Mouse (Mus musculus) limb, embryonic 11.5 days (tissue): Measurements from ENCODE around the gene Grin2b. TPM values are rescaled to one million over a fixed set of nuclear protein-coding genes. Genes with fewer than 3 reads are reported as not detected.

Source experiments
- ATAC-seq: fragments of 200-750 bp; cut with Nextera tagmentation; 2 replicates; pipeline ENCODE4 v1.8.0; 2017; ENCODE audit warnings: low read depth; ENCODE audit not compliant: insufficient number of reproducible peaks, low FRiP score, low TSS enrichment
- DNase-seq: peaks from one replicate; pipeline ENCODE4 v3.0.0-alpha.2; 2015; ENCODE audit warnings: low spot score
- H3K27ac ChIP-seq: fragments of 300-500 bp; sonication (generic); replicated peaks from 2 replicates; pipeline ENCODE4 v1.5.1; 2014; ENCODE audit warnings: low read depth, mild to moderate bottlenecking, low read length
- H3K27me3 ChIP-seq: fragments of 300-500 bp; sonication (generic); 2 replicates; pipeline ENCODE4 v1.6.1; 2014; ENCODE audit warnings: mild to moderate bottlenecking, low read length, mixed read lengths; ENCODE audit not compliant: control insufficient read depth, insufficient read depth
- H3K36me3 ChIP-seq: fragments of 300-500 bp; sonication (generic); 2 replicates; pipeline ENCODE4 v1.6.1; 2014; ENCODE audit warnings: mild to moderate bottlenecking, low read length, moderate library complexity, mixed read lengths; ENCODE audit not compliant: control insufficient read depth, insufficient read depth
- H3K4me1 ChIP-seq: fragments of 300-500 bp; sonication (generic); 2 replicates; pipeline ENCODE4 v1.6.1; 2014; ENCODE audit warnings: low read length, mixed read lengths; ENCODE audit not compliant: control insufficient read depth, insufficient read depth
- H3K4me2 ChIP-seq: fragments of 300-500 bp; sonication (generic); 2 replicates; pipeline ENCODE4 v1.6.1; 2014; ENCODE audit warnings: low read depth, mild to moderate bottlenecking, moderate library complexity; ENCODE audit not compliant: severe bottlenecking
- H3K4me3 ChIP-seq: fragments of 300-500 bp; sonication (generic); 2 replicates; pipeline ENCODE4 v1.5.1; 2014; ENCODE audit warnings: low read depth, low read length
- H3K9ac ChIP-seq: fragments of 300-500 bp; sonication (generic); 2 replicates; pipeline ENCODE4 v1.6.1; 2014; ENCODE audit warnings: mild to moderate bottlenecking, low read length
- H3K9me3 ChIP-seq: fragments of 300-500 bp; sonication (generic); 2 replicates; pipeline ENCODE4 v1.6.1; 2016; ENCODE audit warnings: low read length; ENCODE audit not compliant: control insufficient read depth
- WGBS: fragments of 180-500 bp; shearing (Covaris S2); extraction: QIAGEN DNeasy Blood & Tissue Kit; methylation state at CpG from one replicate; pipeline ENCODE4 v1.1.7; 2014; 5-methylcytosine and 5-hydroxymethylcytosine counted together
- polyA plus RNA-seq: library from polyadenylated mRNA; unstranded; fragments of >200 nt; fragmentation: Nextera tagmentation; extraction: Ambion mirVana; gene quantifications from 2 replicates; pipeline ENCODE4 v1.2.1, GENCODE M21; 2014

Gene Grin2b
- polyA plus RNA-seq, 1 experiment from 2014 or later: 0.32 TPM

DNA sequence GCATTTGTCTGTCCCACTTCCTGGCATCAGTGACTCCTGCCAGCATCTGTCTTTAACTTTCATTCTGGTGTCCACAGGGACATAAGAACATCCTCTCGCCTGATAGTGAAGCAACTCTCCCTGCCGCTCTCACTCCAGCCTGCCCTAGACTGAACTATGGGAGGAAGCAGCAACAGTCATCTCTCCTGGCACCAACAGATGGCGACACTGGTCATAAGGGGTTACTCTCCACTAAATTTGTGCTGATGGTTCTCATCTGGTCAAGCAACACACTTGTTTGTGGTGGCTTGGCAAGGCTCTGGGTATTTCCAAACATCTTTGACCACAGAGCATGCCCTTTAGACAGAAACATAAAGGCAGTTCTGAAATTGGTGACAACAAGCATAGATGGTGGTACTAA is 130.9 kb downstream of the Grin2b start:
- WGBS: 80% methylated on average over 3 of the region's 3 CpGs

DNA sequence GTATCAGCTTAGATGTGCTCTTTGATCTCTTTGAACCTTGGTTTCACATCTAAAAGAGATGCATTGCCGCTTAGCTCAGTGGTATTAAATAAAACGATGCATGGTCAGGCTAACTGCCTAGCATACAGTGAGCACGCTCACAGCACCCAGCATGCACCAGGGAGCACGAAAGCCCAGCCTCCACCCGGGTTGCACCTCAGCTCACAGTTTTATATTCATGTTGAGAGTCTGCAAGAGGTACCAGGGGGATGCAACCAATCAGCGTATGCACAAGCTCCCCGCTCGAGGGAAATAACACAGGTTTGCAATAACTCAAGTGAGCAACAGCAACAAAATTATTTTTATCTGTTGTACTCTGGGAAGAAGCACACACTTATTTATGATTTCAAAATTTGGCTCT is 131.5 kb downstream of the Grin2b start:
- Histone ChIP-seq H3K27ac (no peak overlapping the region), H3K4me3 (no peak overlapping the region), H3K36me3 (no peaks in the 10 kb centered on the region), H3K27me3 (no peaks in the 10 kb centered on the region), H3K4me2 (no peak overlapping the region), H3K9me3 (no peaks in the 10 kb centered on the region), H3K9ac (no peak overlapping the region), H3K4me1 (no peaks in the 10 kb centered on the region)
- no peak for ATAC-seq
- DNase-seq: no peak
- WGBS: 88% methylated on average over 8 of the region's 8 CpGs

More for the DNA sequence above, 130.9 kb downstream of the Grin2b start:
- Histone ChIP-seq H3K4me3 (no peak overlapping the region), H3K9ac (no peak overlapping the region), H3K27ac (no peak overlapping the region), H3K9me3 (no peaks in the 10 kb centered on the region), H3K4me1 (no peaks in the 10 kb centered on the region), H3K27me3 (no peaks in the 10 kb centered on the region), H3K36me3 (no peaks in the 10 kb centered on the region), H3K4me2 (no peak overlapping the region)
- no peak for ATAC-seq
- no peak for DNase-seq

DNA sequence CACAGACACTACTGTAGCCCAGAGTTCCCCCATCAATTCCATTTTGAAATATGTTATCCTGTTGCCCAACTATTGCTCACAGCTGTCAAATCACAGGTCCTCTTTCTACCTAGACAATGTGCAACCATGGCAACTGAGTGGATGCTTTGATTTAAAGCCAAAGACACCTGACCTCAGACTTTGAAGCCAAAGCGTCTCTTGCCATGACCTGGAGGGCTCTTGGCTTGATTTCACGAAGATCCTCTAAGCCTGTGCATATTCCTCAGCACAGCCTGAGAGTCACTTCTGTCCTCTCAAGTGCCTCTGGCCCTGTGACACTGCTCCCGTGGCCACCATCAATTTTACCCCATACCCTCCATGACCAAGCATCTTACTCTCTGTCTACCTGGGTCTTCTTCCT is 132.4 kb downstream of the Grin2b start:
- DNase-seq (no peak), ATAC-seq (no peak)
- H3K9ac ChIP-seq: no peak overlapping the region
- H3K4me3 ChIP-seq: no peak overlapping the region
- H3K27me3 ChIP-seq: no peaks in the 10 kb centered on the region
- WGBS: 82% methylated on average over 3 of the region's 3 CpGs
- no peaks in the 10 kb centered on the region for H3K9me3 ChIP-seq
- no peaks in the 10 kb centered on the region for H3K36me3 ChIP-seq
- no peak overlapping the region for H3K27ac ChIP-seq
- no peak overlapping the region for H3K4me2 ChIP-seq
- H3K4me1 ChIP-seq: no peaks in the 10 kb centered on the region

DNA sequence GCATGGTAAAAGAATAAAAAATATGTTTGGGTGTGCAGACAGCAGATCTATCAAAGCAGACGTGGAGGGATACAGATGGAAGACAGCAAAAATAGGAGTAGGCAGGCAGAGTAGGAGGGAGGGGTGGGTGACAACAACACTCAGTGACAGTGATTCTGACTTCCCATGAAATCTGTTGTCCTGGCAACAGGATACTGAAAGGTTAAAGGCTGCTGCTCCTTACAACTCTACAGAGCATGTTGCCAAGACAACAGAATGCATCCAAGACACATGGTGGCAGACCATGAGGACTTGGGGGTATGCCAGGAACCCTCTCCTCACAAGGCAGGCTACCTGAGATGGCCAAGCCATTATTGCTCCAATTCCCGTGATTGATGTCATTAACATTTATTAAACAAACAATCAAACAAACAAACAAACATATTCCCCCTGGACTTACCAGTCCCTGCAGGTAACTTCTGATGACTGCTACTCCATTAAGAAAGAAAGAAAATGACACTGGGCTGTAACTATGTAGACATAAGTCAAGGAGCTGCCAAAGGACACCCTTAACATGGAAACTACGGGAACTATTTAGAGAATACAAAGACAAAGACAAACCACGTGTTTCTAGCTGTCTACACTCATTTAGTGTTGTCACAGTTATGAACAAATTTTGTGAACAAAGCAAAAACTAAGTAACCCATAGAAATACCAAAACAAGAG is 143.9 kb downstream of the Grin2b start:
- 77% methylated on average over 4 of the region's 4 CpGs for WGBS
- no peaks in the 10 kb centered on the region for H3K27me3 ChIP-seq
- no peak overlapping the region for H3K4me2 ChIP-seq
- H3K9me3 ChIP-seq: no peaks in the 10 kb centered on the region
- ATAC-seq (no peak), DNase-seq (no peak)
- H3K27ac ChIP-seq: no peak overlapping the region
- H3K9ac ChIP-seq: no peak overlapping the region
- no peaks in the 10 kb centered on the region for H3K4me1 ChIP-seq
- no peak overlapping the region for H3K4me3 ChIP-seq
- H3K36me3 ChIP-seq: no peaks in the 10 kb centered on the region

DNA sequence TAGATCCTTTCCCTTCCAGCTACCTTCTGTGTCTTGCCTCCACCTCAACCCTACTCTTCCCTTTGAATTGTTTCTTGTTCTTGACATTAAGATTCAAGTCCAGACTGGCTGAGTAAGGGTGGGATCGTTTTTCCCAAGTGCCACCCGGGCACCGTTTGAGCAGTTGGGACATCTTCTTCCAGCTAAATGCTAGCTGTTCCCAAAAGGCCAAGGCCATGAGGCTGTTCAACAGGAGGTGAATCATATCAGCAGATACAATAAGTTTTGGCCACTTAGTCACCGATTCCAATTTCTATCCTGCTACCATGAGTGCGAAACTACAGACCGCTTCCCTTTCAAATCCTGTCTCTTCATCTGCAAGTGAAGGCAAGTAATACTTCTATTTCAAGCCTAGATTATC is 146.4 kb downstream of the Grin2b start:
- no peaks in the 10 kb centered on the region for H3K4me1 ChIP-seq
- ATAC-seq: no peak
- no peak overlapping the region for H3K4me2 ChIP-seq
- no peak overlapping the region for H3K27ac ChIP-seq
- no peak overlapping the region for H3K9ac ChIP-seq
- no peaks in the 10 kb centered on the region for H3K36me3 ChIP-seq
- no peak overlapping the region for H3K4me3 ChIP-seq
- DNase-seq: no peak
- WGBS: 95% methylated on average over 6 of the region's 6 CpGs
- no peaks in the 10 kb centered on the region for H3K9me3 ChIP-seq
- H3K27me3 ChIP-seq: no peaks in the 10 kb centered on the region

DNA sequence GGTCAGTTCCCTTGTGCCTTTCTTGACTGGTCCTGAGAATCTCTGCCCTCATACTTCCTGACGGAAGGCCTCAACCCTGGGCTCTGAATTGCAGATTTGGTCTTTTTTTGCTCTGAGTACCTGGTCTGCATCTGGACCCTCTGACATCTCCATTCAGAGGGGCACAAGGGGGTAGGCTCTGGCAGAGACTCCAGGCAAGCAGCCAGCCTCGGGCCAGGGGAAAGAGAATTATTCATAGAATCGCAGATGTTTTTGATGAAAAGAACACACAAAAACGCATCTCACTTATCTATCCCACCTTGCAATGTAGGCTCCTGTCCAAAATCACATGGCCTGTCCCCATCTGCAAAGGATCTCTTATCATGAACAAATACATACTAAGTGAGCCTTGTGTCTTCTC is 147.5 kb downstream of the Grin2b start:
- no peak for DNase-seq
- Histone ChIP-seq H3K36me3 (no peaks in the 10 kb centered on the region), H3K27me3 (no peaks in the 10 kb centered on the region), H3K27ac (no peak overlapping the region), H3K4me2 (no peak overlapping the region), H3K9me3 (no peaks in the 10 kb centered on the region), H3K4me1 (no peaks in the 10 kb centered on the region), H3K4me3 (no peak overlapping the region), H3K9ac (no peak overlapping the region)
- 89% methylated on average over 4 of the region's 4 CpGs for WGBS
- ATAC-seq: no peak

DNA sequence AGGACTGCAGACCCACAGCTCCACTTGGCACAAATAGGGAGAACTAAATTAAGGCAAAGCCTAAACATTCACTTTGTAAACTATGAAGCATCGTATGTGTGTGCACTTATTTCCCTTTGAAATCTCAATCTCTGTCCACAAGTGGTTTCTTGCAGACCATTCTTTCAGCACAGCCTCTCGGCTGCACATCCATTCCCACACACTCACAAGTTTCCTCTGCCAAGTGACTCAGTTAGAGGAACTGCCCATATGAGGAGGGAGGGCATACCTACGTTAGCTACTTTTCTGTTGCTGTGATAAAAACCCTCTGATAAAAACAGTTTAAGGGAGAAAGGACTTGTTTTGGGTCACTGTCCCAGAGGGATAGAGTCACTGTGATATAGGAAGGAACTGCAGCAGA is 152.9 kb downstream of the Grin2b start:
- ATAC-seq (no peak), DNase-seq (no peak)
- WGBS: 87% methylated on average over 3 of the region's 3 CpGs
- Histone ChIP-seq H3K36me3 (no peaks in the 10 kb centered on the region), H3K9me3 (no peaks in the 10 kb centered on the region), H3K4me3 (no peak overlapping the region), H3K9ac (no peak overlapping the region), H3K27me3 (no peaks in the 10 kb centered on the region), H3K4me1 (no peaks in the 10 kb centered on the region), H3K27ac (no peak overlapping the region), H3K4me2 (no peak overlapping the region)

DNA sequence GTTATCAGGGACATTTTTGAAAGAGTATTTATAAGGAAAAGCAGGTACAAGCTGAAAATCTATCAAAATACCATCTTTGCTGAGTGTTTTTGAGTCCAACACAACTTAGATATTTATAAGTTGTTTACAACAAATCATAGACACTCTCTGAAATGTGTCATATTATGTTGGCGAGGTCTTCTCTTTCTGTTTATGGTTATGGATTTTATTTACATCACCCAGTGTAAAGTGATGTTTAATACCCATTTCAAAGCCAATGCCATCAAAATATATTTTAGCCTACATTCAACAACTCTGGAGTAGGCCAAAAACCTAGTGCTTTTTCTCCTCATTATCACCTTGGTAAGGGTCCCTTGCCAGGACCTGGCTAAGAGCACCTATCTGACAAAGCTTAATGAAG is 154.3 kb downstream of the Grin2b start:
- Histone ChIP-seq H3K9ac (no peak overlapping the region), H3K4me2 (no peak overlapping the region), H3K27ac (no peak overlapping the region), H3K27me3 (no peaks in the 10 kb centered on the region), H3K4me1 (no peaks in the 10 kb centered on the region), H3K36me3 (no peaks in the 10 kb centered on the region), H3K9me3 (no peaks in the 10 kb centered on the region), H3K4me3 (no peak overlapping the region)
- DNase-seq (no peak), ATAC-seq (no peak)
- 95% methylated on average over 1 of the region's 1 CpGs for WGBS
